Mouse (Mus musculus) intestine, embryonic 14.5 days (tissue): Measurements from ENCODE around the gene Baiap2l1. TPM values are rescaled to one million over a fixed set of nuclear protein-coding genes. Genes with fewer than 3 reads are reported as not detected.
"Not testable (repeated sequence)": the region's sequence is repeated elsewhere in the genome, so short reads cannot be mapped to it uniquely, and the experiment has no call there.

Experiments
- ATAC-seq: fragments of 200-750 bp; cut with Nextera tagmentation; replicated peaks from 2 replicates; pipeline ENCODE4 v1.8.0; 2017; ENCODE audit warnings: low read depth, moderate number of reproducible peaks, moderate TSS enrichment, moderate library complexity; ENCODE audit not compliant: low FRiP score, low TSS enrichment
- DNase-seq: peaks from one replicate; pipeline ENCODE4 v3.0.0-alpha.2; 2018; ENCODE audit warnings: low spot score
- H3K27ac ChIP-seq: fragments of 300-500 bp; sonication (generic); 2 replicates; pipeline ENCODE4 v1.5.1; 2014; ENCODE audit warnings: low read depth, mild to moderate bottlenecking, control low read depth
- H3K27me3 ChIP-seq: fragments of 300-500 bp; sonication (generic); replicated peaks from 2 replicates; pipeline ENCODE4 v1.6.1; 2014; ENCODE audit warnings: low read length, control low read depth; ENCODE audit not compliant: control insufficient read depth, insufficient read depth
- H3K36me3 ChIP-seq: fragments of 300-500 bp; sonication (generic); 2 replicates; pipeline ENCODE4 v1.6.1; 2014; ENCODE audit warnings: low read length, control low read depth; ENCODE audit not compliant: control insufficient read depth, insufficient read depth
- H3K4me1 ChIP-seq: fragments of 300-500 bp; sonication (generic); replicated peaks from 2 replicates; pipeline ENCODE4 v1.6.1; 2014; ENCODE audit warnings: low read length, control low read depth, mixed read lengths; ENCODE audit not compliant: control insufficient read depth, insufficient read depth
- H3K4me2 ChIP-seq: fragments of 300-500 bp; sonication (generic); 2 replicates; pipeline ENCODE4 v1.6.1; 2014; ENCODE audit warnings: low read length
- H3K4me3 ChIP-seq: fragments of 300-500 bp; sonication (generic); 2 replicates; pipeline ENCODE4 v1.5.1; 2014; ENCODE audit warnings: low read depth, low read length, control low read depth, mixed read lengths
- H3K9ac ChIP-seq: fragments of 300-500 bp; sonication (generic); 2 replicates; pipeline ENCODE4 v1.6.1; 2014; ENCODE audit warnings: mild to moderate bottlenecking, low read length
- H3K9me3 ChIP-seq: fragments of 300-500 bp; sonication (generic); 2 replicates; pipeline ENCODE4 v1.6.1; 2016; ENCODE audit warnings: low read length, control low read depth; ENCODE audit not compliant: control insufficient read depth
- WGBS: fragments of 180-500 bp; shearing (Covaris S2); extraction: QIAGEN DNeasy Blood & Tissue Kit; methylation state at CpG from one replicate; pipeline ENCODE4 v1.1.7; 2014; 5-methylcytosine and 5-hydroxymethylcytosine counted together
- polyA plus RNA-seq: library from polyadenylated mRNA; unstranded; fragments of >200 nt; fragmentation: Nextera tagmentation; extraction: Ambion mirVana; gene quantifications from 2 replicates; pipeline ENCODE4 v1.2.1, GENCODE M21; 2014

The Baiap2l1 gene
- polyA plus RNA-seq, 1 experiment from 2014 or later = 16.7 TPM

GRCm38 (mm10) chr5:144335357-144335756 is 22.6 kb downstream of the Baiap2l1 start:
- not testable (repeated sequence) for DNase-seq

GRCm38 (mm10) chr5:144334010-144334409 is 23.9 kb downstream of the Baiap2l1 start:
- 89% methylated on average over 11 of the region's 11 CpGs for WGBS
- H3K36me3 ChIP-seq = no peaks in the 10 kb centered on the region
- DNase-seq = no peak

More at GRCm38 (mm10) chr5:144335357-144335756, 22.6 kb downstream of the Baiap2l1 start:
- not testable (repeated sequence) for H3K36me3 ChIP-seq, ATAC-seq, H3K9me3 ChIP-seq, H3K27me3 ChIP-seq, H3K27ac ChIP-seq, H3K9ac ChIP-seq, H3K4me1 ChIP-seq, H3K4me2 ChIP-seq, H3K4me3 ChIP-seq
- 70% methylated on average over 6 of the region's 6 CpGs for WGBS

GRCm38 (mm10) chr5:144322717-144323116 is 35.2 kb downstream of the Baiap2l1 start:
- no peaks in the 10 kb centered on the region for H3K36me3 ChIP-seq
- no peak overlapping the region for H3K4me3 ChIP-seq
- no peak overlapping the region for H3K4me2 ChIP-seq
- no peak for DNase-seq
- no peak for ATAC-seq
- no peak overlapping the region for H3K27ac ChIP-seq
- no peaks in the 10 kb centered on the region for H3K27me3 ChIP-seq
- H3K4me1 ChIP-seq = no peaks in the 10 kb centered on the region; the same call in 1 of the 2 replicates
- WGBS = 65% methylated on average over 3 of the region's 3 CpGs
- no peak overlapping the region for H3K9ac ChIP-seq
- H3K9me3 ChIP-seq = no peaks in the 10 kb centered on the region

More at GRCm38 (mm10) chr5:144334010-144334409, 23.9 kb downstream of the Baiap2l1 start:
- H3K9ac ChIP-seq = no peak overlapping the region
- H3K9me3 ChIP-seq = no peaks in the 10 kb centered on the region
- no peak overlapping the region for H3K4me3 ChIP-seq
- no peak overlapping the region for H3K4me2 ChIP-seq
- no peak for ATAC-seq
- H3K4me1 ChIP-seq = 0 out of 2 replicates have a peak, but pooled peaks cover 3% of the 10 kb centered on the region
- no peaks in the 10 kb centered on the region for H3K27me3 ChIP-seq
- H3K27ac ChIP-seq = no peak overlapping the region

GRCm38 (mm10) chr5:144321681-144322080 is 36.2 kb downstream of the Baiap2l1 start:
- peak; percentile 45; the same call in 1 of the 2 replicates for ATAC-seq
- peak overlapping the region; percentile 12; the same call in 1 of the 2 replicates for H3K27ac ChIP-seq

DNA sequence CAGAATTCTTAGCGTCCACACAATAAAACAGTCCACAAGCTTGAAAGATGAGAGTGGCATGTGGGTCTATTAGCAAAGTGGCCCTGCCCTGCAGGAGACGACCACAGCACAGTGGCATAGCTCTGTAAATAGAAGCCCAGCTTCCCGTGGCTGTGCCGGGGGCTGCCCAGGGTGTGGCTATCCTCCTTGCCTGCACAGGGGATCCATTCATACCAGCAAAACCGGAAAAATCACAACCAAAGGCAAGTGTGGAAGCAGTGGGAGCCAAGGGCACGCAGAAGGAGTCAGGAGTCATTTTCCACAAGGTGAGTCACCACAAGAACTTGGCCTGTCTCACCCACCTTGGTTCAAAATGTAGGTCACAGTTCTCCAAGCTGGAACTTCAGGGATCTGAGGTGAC is 39.6 kb downstream of the Baiap2l1 start:
- Histone ChIP-seq H3K36me3 (no peaks in the 10 kb centered on the region), H3K4me1 (peaks cover 4% of the 10 kb centered on the region; the same call in 1 of the 2 replicates), H3K9ac (no peak overlapping the region), H3K4me3 (no peak overlapping the region), H3K27me3 (no peaks in the 10 kb centered on the region), H3K4me2 (no peak overlapping the region), H3K9me3 (no peaks in the 10 kb centered on the region), H3K27ac (peak overlapping the region; percentile 48)
- no peak for DNase-seq
- 41% methylated on average over 6 of the region's 6 CpGs for WGBS
- ATAC-seq = no peak; the same call in 1 of the 2 replicates

More at GRCm38 (mm10) chr5:144321681-144322080, 36.2 kb downstream of the Baiap2l1 start:
- H3K36me3 ChIP-seq = no peaks in the 10 kb centered on the region
- H3K4me3 ChIP-seq = no peak overlapping the region
- no peaks in the 10 kb centered on the region; the same call in 1 of the 2 replicates for H3K4me1 ChIP-seq
- H3K9ac ChIP-seq = no peak overlapping the region
- H3K9me3 ChIP-seq = no peaks in the 10 kb centered on the region
- 30% methylated on average over 7 of the region's 7 CpGs for WGBS
- no peak for DNase-seq
- no peaks in the 10 kb centered on the region for H3K27me3 ChIP-seq
- no peak overlapping the region for H3K4me2 ChIP-seq

GRCm38 (mm10) chr5:144317426-144317825 is 40.5 kb downstream of the Baiap2l1 start:
- 71% methylated on average over 8 of the region's 8 CpGs for WGBS
- Histone ChIP-seq H3K9me3 (no peaks in the 10 kb centered on the region), H3K27me3 (no peaks in the 10 kb centered on the region), H3K9ac (no peak overlapping the region), H3K27ac (peak overlapping the region; percentile 52), H3K4me3 (no peak overlapping the region), H3K4me1 (peaks cover 4% of the 10 kb centered on the region; the same call in 1 of the 2 replicates), H3K36me3 (no peaks in the 10 kb centered on the region), H3K4me2 (0 out of 2 replicates have a peak overlapping the region, but pooled peaks have one; percentile 4)
- DNase-seq (no peak), ATAC-seq (peak; percentile 75)

DNA sequence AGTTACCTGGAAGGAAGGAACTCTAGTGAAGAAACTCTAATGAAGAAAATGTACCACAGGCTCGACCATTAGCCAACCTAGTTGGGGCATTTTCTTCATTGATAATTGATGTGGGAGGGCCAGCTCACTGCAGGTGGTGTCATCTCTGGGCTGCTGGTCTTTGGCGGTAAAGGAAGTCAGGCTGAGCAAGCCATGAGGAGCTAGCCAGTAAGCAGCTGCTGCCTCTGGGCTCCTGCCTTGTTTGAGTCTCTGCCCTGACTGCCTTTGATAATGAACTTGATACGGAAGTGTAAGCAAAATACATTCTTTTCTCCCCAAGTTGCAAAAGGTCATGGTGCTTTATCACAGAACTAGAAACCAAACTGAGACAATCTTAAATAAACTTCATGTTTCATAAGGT is 41.5 kb downstream of the Baiap2l1 start:
- ATAC-seq (no peak), DNase-seq (no peak)
- H3K27ac ChIP-seq = no peak overlapping the region
- no peaks in the 10 kb centered on the region for H3K27me3 ChIP-seq
- no peaks in the 10 kb centered on the region for H3K9me3 ChIP-seq
- WGBS = 69% methylated on average over 3 of the region's 3 CpGs
- H3K4me3 ChIP-seq = no peak overlapping the region
- H3K4me1 ChIP-seq = peaks cover 4% of the 10 kb centered on the region; the same call in 1 of the 2 replicates
- H3K9ac ChIP-seq = no peak overlapping the region
- H3K36me3 ChIP-seq = no peaks in the 10 kb centered on the region
- H3K4me2 ChIP-seq = no peak overlapping the region

- H3K27me3 ChIP-seq = no peaks in the 10 kb centered on the region
- H3K4me3 ChIP-seq = no peak overlapping the region
- H3K9ac ChIP-seq = no peak overlapping the region
- no peaks in the 10 kb centered on the region for H3K9me3 ChIP-seq
- no peaks in the 10 kb centered on the region for H3K36me3 ChIP-seq
- H3K4me1 ChIP-seq = 0 out of 2 replicates have a peak, but pooled peaks cover 4% of the 10 kb centered on the region
- WGBS = 58% methylated on average over 12 of the region's 12 CpGs
- H3K27ac ChIP-seq = no peak overlapping the region
- no peak overlapping the region for H3K4me2 ChIP-seq
- no peak for DNase-seq
- ATAC-seq = no peak
Measured at GRCm38 (mm10) chr5:144314731-144315494, 43.0 kb downstream of the Baiap2l1 start.
